Mouse (Mus musculus): ENCODE results near the gene Tmem216.

The Tmem216 gene

DNA sequence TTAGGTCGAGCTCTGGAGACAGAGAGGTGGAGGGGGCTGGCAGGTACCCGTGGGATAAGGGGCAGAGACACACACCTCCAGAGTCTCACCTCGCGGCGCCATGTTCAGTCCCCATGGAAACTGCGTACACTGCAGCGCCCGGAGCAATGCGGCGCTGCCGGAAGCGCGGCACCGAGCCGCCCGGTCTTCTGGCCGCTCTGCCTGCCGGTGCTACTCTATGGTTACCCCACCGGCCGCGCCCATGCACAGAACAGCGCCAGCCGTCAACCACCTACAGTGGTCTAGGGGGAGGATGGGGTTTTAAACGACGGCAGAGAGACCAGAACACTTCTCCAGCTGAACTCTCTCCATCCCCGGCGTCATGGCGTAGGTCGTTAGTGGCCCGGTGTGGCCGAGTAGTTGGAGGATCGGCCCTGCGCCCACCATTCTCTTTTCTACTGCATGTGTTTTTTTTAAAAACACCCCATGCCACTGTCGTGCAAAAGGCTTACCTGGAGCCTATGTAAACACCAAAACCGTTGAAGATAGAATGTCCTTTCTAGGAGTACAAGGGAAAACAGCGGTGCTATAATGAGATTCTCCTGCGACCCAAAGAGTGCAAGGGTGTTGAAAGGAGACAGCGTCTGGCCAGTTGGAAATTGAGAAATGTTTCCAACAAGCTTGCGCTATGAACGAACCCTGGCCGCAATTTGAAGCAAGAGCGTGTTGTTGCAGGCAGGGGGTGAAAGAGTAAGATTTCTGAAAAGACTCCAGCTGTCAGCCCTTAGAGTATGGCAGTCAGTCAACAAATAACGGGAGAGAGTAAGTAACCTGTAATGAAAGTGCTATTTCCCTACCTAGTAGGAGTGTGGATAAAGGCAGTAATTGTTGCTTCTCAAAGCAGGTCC lies at the start of gene Tmem216:
Tmem216 (minus strand) TSS at position 615 of the 887 bp plus-strand sequence.
- peak; percentile 85 to 86 for DNase-seq

DNA sequence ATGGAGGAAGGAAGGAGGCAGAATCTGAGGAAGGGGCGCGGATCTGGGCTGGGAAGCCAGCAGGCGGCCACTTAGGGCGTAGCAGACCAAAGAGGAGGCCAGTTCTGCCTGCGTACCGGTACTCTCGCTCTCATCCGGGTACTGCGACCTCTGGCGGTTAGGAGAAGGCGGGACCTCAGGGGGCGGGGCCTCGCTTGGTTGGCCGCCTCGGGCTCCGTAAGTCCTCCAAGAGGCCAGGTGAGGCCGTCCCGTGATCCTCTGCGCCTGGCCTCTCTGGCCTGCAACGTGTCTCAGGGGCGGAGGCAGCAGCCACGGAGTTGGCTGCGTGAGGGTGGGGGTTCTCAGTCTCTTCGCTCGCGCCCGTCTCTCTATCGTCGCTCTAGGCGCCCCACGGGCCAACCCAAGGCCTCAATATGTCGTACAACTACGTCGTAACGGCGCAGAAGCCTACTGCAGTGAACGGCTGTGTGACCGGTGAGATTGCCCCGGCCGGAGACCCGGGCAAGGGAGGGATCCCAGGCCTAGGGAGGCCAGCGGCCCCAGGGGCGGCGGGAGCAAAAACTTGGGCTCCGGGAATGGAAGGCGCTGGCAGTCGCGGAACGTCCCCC lies 49.4 kb upstream of the Tmem216 start, which contains the start of the genes Ddb1 and Tkfc:
Ddb1 (plus strand) TSS at position 35 of the 608 bp plus-strand sequence.
Tkfc (minus strand) TSS at position 362 of the 608 bp plus-strand sequence.
- peak; percentile 99 for DNase-seq

DNA sequence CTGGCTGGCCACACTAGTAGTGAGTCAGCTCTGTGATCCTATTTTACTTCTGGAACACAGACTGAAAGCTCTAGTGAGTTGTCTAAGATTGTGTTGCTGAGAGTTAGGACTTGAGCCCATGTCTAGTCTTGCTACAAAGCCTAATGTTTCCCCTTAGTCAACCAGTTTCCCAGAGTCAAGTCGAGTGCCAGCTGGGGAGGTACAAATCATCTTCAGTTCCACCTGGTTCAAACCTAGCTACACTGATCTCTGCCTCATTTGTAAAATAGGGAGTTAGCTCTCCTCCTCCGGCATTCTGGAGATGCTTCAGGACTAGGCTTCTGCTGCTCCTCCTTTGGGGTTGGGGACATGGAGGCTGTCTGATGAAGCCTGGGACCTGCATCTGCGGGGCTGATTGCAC lies 48.5 kb upstream of the Tmem216 start:
- no peak for DNase-seq

DNA sequence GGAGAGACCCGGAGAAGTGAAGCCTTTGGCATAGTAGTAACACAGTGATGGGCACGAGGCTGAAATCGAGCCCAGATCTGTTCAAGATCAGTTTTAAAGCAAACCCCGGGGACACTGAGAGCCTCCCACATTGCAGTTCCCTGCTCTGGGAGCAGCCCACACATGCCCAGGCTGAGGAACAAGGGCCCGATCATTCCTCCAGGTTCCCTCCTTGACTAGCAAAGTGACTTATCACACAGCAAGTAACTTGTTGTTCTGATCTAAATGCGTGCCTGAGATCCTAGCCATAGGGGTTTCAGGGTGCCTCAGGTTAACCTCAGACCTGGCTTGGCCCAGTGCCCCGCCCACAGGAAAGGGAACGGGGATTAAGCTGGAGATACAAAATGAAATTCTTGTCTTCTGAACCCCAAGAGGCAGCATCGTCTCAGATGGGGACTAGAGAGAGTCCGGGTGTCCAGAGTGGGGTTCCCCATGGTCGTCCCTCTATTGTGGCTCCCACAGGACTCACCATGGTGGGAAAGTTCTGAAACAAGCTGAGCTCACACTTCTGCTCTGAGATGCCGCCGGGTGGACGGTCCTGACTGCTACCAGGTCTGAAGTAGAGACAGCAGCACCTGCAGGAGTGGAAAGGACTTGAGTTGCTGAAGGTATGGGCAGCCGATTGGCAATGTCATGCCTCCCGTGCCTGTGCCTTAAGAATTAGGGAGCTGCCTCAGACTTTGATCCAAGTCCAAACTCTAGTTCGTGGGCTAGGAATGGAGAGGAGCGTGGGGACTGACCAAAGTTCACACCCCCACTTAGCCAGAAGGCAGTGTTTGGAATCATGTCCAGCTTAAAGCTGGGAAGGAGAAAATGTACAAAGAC lies 47.9 kb upstream of the Tmem216 start:
- no peak for DNase-seq

DNA sequence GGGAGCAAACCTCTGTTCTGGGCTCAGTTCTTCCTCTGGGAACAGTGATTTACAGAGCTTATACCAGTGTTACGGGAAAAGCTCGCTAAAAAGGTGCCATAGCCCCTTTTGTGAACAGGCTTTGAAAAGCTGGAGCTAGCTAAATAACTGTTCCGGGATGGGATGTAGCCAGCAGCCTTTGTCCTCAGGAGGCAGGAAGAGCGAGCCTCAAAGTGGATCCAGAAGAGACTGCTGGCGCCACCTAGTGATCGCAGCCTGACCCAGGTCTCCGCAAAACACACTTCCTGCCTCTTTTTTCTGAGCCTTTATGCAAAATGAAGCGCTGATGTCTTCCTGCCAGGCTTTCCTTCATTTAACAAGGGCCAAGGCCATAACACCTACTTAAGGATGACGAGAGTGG lies 46.7 kb upstream of the Tmem216 start:
- peak; percentile 86 for DNase-seq

DNA sequence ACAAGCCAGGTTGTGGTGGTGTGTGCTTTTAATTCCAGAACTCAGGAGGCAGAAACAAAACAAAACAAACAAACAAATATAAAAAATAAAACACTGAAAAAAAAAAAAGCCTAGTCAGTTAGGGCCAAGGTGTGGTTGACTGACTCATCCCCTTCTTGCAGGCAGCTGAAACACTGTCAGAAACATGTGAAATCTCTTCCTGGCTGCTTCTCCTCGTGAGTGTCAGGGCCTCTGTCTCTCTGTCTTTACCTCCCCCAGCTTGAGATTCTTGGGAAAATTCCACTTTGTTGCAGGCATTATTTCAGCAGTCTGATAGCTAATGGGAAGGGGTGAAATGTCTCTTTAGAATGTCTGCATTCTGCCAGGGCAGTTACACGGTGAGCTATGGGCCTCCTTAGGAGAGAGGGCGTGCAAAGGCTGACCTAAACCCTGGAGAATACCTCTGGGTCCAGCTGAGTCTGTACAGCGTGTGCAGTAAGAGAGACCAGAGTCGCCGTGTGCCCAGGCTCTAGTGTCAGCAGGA lies 46.3 kb upstream of the Tmem216 start:
- no peak for DNase-seq

DNA sequence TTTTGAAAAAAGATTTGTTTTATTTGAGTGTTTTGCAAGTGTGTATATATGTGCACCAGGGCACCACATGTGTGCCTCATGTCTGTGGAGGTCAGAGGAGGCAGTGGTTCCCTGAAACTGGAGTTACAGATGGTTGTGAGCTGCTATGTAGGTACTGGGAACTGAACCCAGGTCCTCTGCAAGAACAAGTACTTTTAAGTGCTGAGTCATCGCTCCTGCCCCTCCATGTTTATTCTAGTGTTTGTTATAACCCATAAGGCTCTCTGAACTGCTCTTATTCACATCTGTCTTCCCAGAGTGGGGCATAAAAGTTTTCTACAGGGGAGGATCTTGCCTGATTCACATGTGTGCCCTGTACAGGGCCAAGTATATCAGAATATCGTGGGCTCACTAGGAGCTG lies 43.6 kb upstream of the Tmem216 start:
- DNase-seq, result no peak

DNA sequence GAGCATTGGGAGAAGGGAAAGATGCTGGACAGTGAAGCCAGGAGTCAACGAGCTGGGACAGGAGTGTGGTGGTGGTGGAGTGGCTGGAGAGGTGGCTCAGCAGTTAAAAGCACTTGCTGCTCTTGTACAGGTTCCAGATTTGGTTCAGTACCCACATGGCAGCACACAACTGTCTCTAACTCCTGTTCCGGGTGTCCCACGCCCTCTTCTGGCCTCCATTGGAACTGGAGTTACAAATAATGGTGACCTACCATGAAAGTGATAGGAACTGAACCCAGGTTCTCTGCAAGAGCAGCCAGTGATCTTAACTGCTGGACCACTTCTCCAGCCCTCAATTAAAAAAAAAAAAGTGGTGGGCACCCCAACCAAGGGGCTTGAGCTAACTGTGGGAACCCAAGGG lies 42.1 kb upstream of the Tmem216 start:
- peak; percentile 58 to 62 for DNase-seq

DNA sequence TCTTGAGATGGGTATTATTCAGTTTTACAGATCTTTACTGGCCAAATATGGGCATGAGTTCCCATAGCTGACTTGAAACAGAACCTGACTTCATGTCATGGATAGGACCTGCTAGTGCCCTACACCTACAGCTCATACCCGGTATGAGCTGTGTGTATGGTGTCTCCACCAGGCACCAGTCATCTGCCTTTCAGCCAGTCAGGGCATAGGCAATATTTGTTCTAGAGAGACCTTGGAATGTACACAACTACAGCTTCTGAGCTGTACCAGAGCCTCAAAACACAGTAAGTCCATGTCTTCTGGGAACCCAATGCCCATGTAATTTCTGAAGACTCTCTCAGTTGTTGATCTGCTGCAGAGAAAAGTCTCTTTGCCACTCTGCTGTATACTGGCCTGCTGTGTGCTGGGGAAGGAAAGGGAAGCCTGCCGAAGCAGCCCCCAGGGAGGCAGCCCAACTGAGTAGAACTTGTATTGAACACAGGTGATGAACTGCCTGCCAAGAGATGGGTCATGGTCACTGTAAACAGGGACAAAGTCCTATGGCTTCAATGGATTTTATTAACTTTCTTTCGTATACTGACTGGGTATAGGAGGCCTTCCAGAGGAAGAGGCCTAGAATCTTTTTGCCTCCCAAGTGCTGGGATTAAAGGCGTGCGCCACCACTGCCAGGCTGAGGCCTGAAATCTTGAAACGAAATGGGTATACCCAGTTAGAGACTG lies 35.8 kb upstream of the Tmem216 start:
- no peak for DNase-seq

DNA sequence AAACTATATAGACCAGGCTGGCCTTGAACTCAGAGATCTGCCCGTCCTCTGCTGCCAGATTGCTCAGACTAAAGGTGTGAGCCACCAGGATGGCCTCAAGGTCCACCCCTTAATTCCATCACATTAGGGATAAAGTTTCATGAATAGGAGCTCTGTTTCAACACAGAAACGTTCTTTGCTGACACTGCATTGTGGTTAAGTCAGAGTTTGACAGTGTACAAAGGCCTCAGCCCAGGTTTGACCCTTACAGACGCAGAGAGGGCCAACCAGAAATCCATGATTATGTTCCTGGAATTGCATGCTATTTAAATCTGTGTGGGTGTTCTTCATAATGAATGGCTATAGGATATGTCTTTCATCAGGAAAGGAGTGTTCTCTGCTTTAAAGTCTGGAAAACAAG lies 34.3 kb upstream of the Tmem216 start:
- no peak for DNase-seq

DNA sequence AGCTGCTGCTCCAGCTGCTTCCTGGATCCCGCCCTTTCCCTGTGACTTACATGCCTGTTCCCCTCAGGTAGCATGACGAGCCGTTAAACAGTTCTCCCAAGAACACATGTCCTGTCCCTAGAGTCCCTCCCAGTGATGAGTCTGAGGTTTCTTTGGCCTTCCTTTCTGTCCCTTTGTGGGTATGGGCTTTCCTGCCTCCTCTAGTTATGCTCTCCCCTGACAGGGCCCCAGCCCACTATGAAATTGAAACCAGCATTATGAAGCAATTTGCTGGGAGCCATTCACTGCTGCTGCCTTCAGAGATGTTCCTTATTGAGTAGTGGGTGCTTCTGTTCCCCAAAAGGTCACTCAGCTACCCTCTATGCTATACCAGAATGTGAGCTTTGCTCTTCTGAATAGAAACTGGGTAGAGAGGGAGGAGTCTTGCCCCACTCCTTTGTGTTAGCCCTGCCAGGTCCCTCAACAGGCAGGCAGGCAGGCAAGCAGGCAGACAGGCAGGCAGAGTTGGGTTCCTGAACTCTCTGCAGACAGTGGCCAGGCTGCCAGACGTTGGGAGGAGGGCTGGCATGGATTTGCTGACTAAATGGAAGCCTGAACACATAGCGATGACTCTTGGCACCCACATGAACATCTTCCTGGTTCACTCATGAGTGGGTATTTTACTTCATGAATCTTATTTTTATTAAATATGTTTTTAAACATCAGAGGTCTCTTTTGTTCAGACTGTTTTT lies 33.3 kb upstream of the Tmem216 start:
- DNase-seq, result no peak

DNA sequence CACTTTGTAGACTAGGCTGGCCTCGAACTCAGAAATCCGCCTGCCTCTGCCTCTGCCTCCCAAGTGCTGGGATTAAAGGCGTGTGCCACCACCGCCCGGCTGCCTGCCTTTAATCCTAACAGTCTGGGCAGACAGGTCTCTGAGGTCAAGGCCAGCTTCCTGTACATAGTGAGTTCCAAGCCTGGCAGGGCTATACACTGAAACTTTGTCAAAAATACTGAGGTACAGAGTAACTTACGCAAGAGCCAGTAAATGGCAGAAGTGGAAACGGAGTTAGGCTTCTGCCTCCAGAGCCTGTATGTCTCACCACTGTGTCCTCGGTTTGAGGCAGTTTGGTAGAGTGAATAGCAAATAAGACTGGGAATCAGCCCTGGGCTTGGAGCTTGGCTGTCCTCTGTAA lies 31.2 kb upstream of the Tmem216 start:
- DNase-seq, result no peak

DNA sequence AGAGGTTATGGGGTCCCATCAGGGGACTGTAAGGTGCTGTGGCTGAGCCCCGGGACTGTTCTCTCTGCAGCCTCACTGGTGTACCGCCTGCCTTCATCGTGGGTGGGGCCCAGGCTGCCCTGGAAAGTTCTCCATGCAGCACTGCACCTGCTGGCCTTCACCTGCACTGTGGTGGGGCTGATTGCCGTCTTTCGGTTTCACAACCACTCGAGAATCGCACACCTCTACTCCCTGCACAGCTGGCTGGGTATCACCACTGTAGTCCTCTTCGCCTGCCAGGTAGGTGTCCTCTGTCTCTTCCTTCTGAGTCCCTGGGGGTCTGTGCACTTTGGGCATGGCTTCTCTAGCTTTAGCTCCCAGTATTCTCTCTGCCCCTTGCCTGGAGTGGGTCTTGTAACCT lies 29.1 kb upstream of the Tmem216 start:
- DNase-seq, result peak; percentile 68 to 74

DNA sequence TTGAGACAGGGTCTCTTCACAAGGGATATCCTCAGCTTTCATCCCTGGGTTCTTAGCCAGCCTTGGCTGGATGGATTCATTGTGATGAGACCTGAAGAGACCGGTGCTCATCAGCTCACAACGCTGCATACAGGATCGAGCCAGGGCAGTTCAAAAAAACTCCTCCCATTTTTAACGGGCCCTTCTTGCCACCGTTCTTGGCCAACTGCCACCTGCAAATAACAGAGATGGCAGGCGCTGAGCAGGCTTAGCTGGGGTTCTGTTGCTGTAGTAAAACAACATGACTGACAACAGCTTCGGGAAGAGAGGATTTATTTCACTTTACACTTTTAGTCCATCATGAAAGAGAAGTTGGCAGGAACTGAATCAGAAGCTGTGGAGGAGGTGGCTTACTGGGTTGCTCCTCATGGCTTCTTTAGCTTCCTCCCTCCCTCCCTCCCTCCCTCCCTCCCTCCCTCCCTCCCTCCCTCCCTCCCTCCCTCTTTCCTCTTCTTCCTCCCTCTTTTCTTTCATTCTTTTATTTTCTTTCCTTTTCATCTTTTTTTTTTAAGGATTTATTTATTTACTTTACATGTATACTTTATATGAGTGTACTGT lies 27.6 kb upstream of the Tmem216 start:
- DNase-seq, result no peak

DNA sequence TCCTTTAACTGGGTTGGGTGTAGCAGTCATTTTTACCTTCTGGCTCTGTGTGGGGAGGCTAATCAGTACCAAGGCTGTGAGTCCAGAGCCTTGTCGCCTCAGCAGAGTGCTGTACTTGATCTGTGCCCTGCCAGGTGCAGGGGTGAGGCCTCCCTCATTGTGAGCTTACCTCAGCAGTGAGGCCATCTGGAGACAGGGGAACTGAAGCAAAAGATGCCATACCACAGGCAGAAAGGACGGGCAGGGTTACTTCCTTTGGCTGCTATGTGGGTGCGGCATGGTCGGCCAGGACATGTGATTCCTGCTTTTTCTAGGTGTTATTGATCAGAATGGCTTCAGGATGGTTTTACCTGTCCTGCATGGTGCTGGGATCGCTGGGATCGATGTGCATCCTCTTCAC lies 25.9 kb upstream of the Tmem216 start:
- peak; percentile 55 to 63 for DNase-seq

DNA sequence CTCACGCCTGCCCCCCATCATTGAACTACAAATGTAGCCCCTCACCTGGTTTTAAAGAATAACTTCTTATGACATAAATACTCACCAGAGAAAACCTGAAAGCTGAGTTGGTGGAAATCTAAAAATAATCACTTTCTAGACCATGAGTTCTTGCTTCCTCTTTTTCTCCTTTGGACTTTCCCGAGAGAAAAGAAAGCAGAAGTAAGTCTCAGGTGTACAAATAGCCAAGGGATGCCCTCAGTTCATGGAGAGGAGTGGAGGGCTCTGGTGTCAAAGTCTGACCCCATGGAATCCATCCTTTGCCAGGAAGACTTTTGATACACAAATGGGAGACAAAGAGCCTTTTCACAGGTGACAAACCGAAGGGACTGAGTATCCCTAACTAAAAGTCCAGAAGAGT lies 24.7 kb upstream of the Tmem216 start:
- peak; percentile 60 to 65 for DNase-seq

DNA sequence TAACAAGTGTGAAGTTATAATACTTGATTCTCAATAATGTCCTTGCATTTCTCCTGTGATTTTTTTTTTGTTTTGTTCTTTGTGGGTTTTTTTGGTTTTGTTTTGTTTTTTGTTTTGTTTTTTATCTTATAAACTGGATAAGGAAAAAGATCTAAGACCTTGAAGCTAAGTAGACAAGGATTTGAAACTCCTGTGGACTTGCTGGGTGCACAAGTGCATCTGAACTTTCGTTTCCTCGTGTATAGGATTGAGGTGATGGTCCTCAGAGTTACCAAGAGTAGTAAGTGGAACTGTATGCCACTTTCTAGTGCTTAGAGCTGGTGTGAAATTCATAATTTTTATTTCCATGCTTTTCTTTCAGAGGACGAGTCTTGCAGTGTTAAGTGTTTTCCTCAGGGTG lies 24.1 kb upstream of the Tmem216 start:
- DNase-seq, result no peak

DNA sequence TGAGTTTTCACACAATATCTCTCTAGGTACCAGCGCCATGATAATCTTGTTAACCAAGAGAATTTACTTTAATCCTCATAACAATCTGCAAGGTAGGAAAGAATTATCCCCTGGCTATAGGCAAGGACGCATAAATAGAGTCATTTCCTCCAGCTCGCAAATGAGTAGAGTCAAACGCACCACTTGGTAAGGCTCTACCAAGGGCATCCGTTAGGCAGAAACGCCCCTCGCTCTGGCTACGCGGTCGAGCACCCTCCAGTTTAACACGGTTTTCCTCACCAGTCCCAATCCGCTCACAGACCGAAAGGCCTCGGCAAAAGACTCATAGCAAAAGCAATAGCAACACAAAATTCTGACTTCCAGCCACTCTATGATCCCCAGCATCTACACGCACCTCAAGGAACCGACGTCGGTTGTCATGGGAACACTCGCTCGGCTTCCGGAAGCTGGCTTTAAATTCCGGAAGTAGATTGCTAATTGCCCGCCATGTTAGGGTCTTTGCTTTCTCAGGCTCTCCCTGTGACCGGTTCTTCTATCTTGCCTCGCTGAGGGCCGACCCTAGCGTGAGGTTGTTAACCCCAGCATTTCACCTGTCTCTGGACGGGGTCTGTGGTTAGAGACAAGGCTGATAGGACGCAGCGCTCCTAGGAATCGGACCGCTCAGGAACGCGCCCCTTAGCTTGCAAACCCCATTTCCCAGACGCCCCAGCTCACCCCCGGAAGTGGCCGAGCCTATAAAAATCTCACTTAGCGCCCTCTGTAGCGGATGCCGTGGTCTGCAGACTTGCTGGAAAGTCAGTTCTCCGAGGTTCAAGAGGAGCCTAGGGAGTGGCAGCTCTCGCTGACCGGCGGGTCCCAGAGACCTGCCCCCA lies 20.9 kb upstream of the Tmem216 start, which contains the start of the genes Cyb561a3 and Tmem138:
Cyb561a3 (plus strand) TSS at position 483 of the 872 bp plus-strand sequence.
Tmem138 (minus strand) TSS at position 673 of the 872 bp plus-strand sequence.
- peak; percentile 92 to 93 for DNase-seq

DNA sequence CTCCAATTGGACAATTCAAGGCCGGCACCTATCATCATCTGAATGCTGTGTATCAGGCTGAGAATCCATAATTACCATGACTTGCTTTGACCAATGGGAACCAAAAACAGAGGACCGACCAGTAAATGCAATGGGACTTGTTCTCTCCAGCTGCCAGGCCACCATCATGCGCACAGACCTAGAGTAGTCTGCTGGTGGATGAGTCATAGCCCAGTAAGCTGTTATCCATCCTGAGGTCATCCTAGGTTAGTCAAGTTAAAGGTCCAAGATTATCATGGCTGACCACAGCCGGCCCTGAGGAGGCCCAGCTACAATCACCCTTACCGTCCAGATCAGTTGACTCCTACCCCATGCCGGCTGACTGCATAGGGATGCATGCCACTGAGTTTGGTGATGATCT lies 13.6 kb upstream of the Tmem216 start:
- DNase-seq, result no peak

DNA sequence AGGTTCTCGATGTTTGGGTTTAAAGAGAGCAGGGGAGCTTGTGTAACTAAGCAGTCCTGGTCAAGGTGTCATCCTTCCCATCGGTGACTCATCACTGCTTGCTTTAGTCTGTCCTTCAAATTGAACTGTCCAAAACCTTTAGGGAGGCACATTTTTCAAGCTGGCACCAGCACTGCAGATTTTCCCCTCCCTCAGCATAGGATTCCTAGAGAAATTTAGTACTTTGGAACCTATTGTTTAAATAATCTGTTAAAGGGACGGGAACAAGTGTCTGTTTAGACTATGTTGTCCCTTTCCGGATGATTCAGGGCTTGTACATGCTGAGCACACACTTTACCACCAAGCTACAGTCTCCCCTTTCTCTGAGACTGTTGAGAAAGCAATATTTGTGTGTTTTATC lies 9.2 kb upstream of the Tmem216 start:
- no peak for DNase-seq

Measured in B cell, adult 2 months (primary cell).